Mouse (Mus musculus) C2C12 (cell line): ENCODE data around the gene Tnni3k. TPM values are rescaled to one million over a fixed set of nuclear protein-coding genes. Genes with fewer than 3 reads are reported as not detected.

Source experiments
- H3K27me3 ChIP-seq: one replicate; pipeline ENCODE4 v1.6.1; 2011; ENCODE audit not compliant: control insufficient read depth, insufficient read depth, insufficient read length
- H3K36me3 ChIP-seq: one replicate; pipeline ENCODE4 v1.6.1; 2011; ENCODE audit not compliant: control insufficient read depth, insufficient read depth
- H3K4me3 ChIP-seq: one replicate; pipeline ENCODE4 v1.5.1; 2011; ENCODE audit warnings: mild to moderate bottlenecking, control low read depth; ENCODE audit not compliant: poor library complexity, insufficient read depth, severe bottlenecking
- H3K79me2 ChIP-seq: one replicate; pipeline ENCODE4 v1.6.1; 2011; ENCODE audit not compliant: control insufficient read depth, insufficient read depth
- H3K79me3 ChIP-seq: one replicate; pipeline ENCODE4 v1.6.1; 2011; ENCODE audit warnings: low read depth, control low read depth
- H3ac ChIP-seq: one replicate; pipeline ENCODE3; 2011; ENCODE audit warnings: low read depth; ENCODE audit not compliant: control insufficient read depth, insufficient read length
- CEBPB ChIP-seq: IDR thresholded peaks from one replicate; pipeline ENCODE4 v1.6.1; 2011; ENCODE audit warnings: low read depth, mild to moderate bottlenecking, control low read depth, moderate library complexity
- CTCF ChIP-seq: IDR thresholded peaks from one replicate; pipeline ENCODE4 v1.5.1; 2011; ENCODE audit not compliant: control insufficient read depth, insufficient read depth, insufficient read length
- FOSL1 ChIP-seq: IDR thresholded peaks from one replicate; pipeline ENCODE4 v1.8.0; 2011; ENCODE audit warnings: mild to moderate bottlenecking, low read length; ENCODE audit not compliant: poor library complexity, insufficient read depth, severe bottlenecking
- MAX ChIP-seq: IDR thresholded peaks from one replicate; pipeline ENCODE4 v1.6.1; 2011; ENCODE audit warnings: mild to moderate bottlenecking, control low read depth
- MYOD1 ChIP-seq: IDR thresholded peaks from one replicate; pipeline ENCODE4 v1.6.1; 2011; ENCODE audit warnings: low read depth; ENCODE audit not compliant: control insufficient read depth, insufficient read length
- MYOG ChIP-seq: IDR thresholded peaks from one replicate; pipeline ENCODE4 v1.6.1; 2011; ENCODE audit not compliant: control insufficient read depth, insufficient read length; ENCODE audit errors: extremely low read depth
- USF1 ChIP-seq: IDR thresholded peaks from one replicate; pipeline ENCODE4 v1.6.1; 2011; ENCODE audit warnings: low read depth, mild to moderate bottlenecking, control low read depth, moderate library complexity
- polyA plus RNA-seq: library from polyadenylated mRNA; unstranded; fragments of >200 nt; fragmentation: generic; extraction: Trizol; gene quantifications from one replicate; pipeline ENCODE4 v1.2.1, GENCODE M21; 2012; ENCODE audit warnings: missing spikeins

Gene Tnni3k
- polyA plus RNA-seq, 1 experiment: 0.30 TPM

DNA sequence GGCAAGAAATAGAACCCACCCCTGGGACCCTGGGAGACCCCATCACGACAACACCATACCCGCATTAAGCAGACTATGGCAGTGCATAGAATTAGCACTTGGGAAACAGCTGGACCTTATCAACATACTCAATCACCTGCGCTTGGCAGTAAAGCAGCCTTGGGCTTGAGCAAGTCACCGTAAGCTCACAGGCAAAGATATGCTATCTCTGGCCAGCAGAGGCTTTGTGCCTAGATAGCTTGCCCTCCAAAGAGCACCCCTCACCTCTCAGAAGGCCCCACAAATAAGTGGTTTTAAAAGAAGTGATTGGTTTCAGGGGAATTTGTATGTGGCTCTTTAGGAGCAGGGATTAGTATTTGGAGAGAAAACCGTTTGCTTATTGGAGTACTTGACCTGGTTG is 170.2 kb downstream of the Tnni3k start:
- H3K79me3 ChIP-seq: no peaks in the 10 kb centered on the region
- H3K79me2 ChIP-seq: no peaks in the 10 kb centered on the region
- TF ChIP-seq CEBPB (no peak), USF1 (no peak), MAX (no peak), MYOD1 (no peak), MYOG (no peak), CTCF (no peak), FOSL1 (no peak)
- H3K36me3 ChIP-seq: no peaks in the 10 kb centered on the region
- no peak overlapping the region for H3K4me3 ChIP-seq
- H3ac ChIP-seq: no peak overlapping the region
- no peaks in the 10 kb centered on the region for H3K27me3 ChIP-seq

GRCm38 (mm10) chr3:154881428-154881986 is 173.7 kb downstream of the Tnni3k start:
- H3K79me3 ChIP-seq: no peaks in the 10 kb centered on the region
- no peaks in the 10 kb centered on the region for H3K27me3 ChIP-seq
- H3K79me2 ChIP-seq: no peaks in the 10 kb centered on the region
- no peak overlapping the region for H3K4me3 ChIP-seq
- H3K36me3 ChIP-seq: no peaks in the 10 kb centered on the region
- no peak for TF ChIP-seq FOSL1
- no peak for TF ChIP-seq CEBPB
- no peak for TF ChIP-seq MYOD1
- no peak for TF ChIP-seq CTCF
- no peak for TF ChIP-seq MAX
- no peak for TF ChIP-seq MYOG
- no peak for TF ChIP-seq USF1
- H3ac ChIP-seq: no peak overlapping the region

DNA sequence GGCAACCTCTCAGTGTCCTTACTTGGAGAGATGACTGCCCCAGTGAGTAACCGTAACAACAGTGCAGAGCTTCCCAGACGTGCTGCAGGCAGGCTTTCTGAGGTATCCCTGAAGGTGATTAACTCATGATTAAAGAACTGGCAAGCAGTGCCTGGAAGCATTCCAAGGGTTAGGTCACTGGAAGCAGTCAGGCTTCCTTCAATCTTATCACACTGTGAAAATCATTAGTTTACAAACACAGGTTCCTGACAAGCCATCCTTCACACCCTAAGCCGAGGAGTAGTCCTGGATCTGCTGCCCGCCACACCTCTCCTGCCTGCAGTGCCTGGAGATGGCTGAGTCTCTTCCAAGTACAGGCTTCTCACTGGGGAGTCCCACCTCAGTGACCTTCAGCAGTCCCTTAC is 174.7 kb downstream of the Tnni3k start:
- no peaks in the 10 kb centered on the region for H3K79me3 ChIP-seq
- no peaks in the 10 kb centered on the region for H3K27me3 ChIP-seq
- no peaks in the 10 kb centered on the region for H3K36me3 ChIP-seq
- no peak for TF ChIP-seq CEBPB
- TF ChIP-seq FOSL1: no peak
- no peak for TF ChIP-seq USF1
- no peak for TF ChIP-seq MYOG
- TF ChIP-seq CTCF: no peak
- no peak for TF ChIP-seq MYOD1
- TF ChIP-seq MAX: no peak
- H3ac ChIP-seq: no peak overlapping the region
- no peak overlapping the region for H3K4me3 ChIP-seq
- H3K79me2 ChIP-seq: no peaks in the 10 kb centered on the region

DNA sequence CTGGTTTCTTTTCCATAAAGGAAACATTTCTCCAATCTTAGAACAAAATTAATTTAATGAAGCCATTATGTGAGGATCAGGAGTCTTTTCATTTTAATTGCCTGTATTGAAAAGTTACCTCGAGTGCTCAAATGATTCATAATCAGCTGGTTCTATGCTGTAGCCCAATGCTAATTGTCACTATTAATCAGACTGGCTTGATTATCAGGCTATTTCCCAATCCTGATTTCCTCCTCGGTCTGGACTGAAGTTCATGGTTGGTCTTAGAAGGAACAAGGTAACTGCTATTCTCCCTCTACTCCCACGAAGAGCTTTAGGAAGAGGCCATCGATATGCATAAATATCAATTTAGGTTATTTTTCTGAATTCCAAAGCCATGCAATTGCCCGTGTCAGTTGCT is 175.1 kb downstream of the Tnni3k start:
- no peaks in the 10 kb centered on the region for H3K27me3 ChIP-seq
- no peaks in the 10 kb centered on the region for H3K79me3 ChIP-seq
- no peaks in the 10 kb centered on the region for H3K79me2 ChIP-seq
- no peak overlapping the region for H3ac ChIP-seq
- H3K4me3 ChIP-seq: no peak overlapping the region
- no peaks in the 10 kb centered on the region for H3K36me3 ChIP-seq
- TF ChIP-seq MYOG: no peak
- no peak for TF ChIP-seq FOSL1
- TF ChIP-seq CTCF: no peak
- no peak for TF ChIP-seq CEBPB
- no peak for TF ChIP-seq MYOD1
- no peak for TF ChIP-seq USF1
- TF ChIP-seq MAX: no peak

GRCm38 (mm10) chr3:154879515-154879914 is 175.7 kb downstream of the Tnni3k start:
- Histone ChIP-seq H3K27me3 (no peaks in the 10 kb centered on the region), H3K4me3 (no peak overlapping the region), H3K79me2 (no peaks in the 10 kb centered on the region), H3K79me3 (no peaks in the 10 kb centered on the region), H3ac (no peak overlapping the region), H3K36me3 (no peaks in the 10 kb centered on the region)
- TF ChIP-seq MYOD1 (no peak), MAX (no peak), MYOG (no peak), CTCF (no peak), FOSL1 (no peak), USF1 (no peak), CEBPB (no peak)

- H3K79me3 ChIP-seq: no peaks in the 10 kb centered on the region
- H3K36me3 ChIP-seq: no peaks in the 10 kb centered on the region
- no peak for TF ChIP-seq MAX
- H3K27me3 ChIP-seq: no peaks in the 10 kb centered on the region
- no peak overlapping the region for H3K4me3 ChIP-seq
- H3ac ChIP-seq: no peak overlapping the region
- no peaks in the 10 kb centered on the region for H3K79me2 ChIP-seq
These were observed 176.1 kb downstream of the Tnni3k start for GRCm38 (mm10) chr3:154879080-154879479.
